Mouse (Mus musculus): ENCODE results near the gene Hemgn.

The Hemgn gene

GRCm38 (mm10) chr4:46413406-46413805 lies at the start of gene Hemgn:
TSS of gene Hemgn (minus strand) at chr4:46413506.
- DNase-seq (ENCODE audit: low spot score), result no peak

DNA sequence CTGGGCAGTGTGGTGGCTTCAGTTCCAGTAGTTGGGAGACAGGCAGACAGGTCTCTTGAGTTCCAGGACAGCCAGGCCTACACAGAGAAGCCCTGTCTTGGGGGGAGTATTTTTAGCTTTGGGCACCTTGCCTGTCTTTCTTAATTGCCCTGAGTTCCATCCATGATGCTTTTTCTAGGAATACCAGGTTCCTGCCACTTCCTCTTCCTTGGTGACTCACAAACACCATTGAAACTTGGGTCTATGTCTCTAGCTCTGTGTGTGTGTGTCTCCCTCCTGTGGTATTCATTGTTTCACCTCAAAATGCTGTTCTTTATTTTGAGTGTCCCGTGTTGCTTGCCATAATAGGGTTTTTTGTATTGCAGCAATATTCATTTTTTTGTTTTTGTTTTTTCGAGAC lies 45.1 kb upstream of the Hemgn start:
- DNase-seq (ENCODE audit: low spot score), result no peak

DNA sequence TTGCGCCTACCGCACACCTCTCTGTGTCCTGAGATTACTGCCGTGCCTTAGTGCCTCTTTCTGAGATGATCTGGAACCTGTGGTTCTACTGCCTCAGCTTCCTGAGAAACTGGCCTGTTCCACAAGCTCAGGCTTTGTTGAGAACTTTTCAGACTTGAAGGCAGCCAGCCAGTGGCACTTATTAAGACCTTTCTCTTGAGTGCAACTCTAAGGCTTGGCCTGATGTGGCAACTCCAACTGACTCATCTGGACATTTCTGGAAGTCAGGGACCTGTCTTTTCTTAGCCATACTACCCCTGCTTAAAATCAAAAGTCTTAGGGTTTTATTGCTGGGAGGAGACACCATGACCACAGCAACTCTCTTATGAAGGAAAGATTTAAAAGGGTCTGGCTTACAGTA lies 43.9 kb upstream of the Hemgn start:
- DNase-seq (ENCODE audit: low spot score), result no peak

DNA sequence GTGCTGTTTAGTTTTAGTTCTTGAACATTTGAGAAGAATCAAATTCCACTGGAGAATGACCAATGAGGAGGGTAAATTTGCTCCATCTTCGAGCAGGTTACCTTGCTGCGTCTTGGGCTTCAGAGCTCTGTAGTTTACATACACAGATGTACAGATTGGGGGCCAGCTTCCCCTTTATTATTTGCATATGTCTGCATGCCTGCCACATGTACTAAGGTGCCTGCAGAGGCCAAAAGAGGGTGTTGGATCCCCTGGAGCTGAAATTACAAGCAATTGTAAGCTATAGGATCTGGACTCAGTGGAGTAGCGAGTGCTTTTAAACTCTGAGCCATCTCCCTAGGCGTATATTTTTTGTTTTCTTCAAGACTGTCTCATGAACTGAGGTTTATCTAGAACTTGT lies 43.5 kb upstream of the Hemgn start:
- DNase-seq (ENCODE audit: low spot score), result no peak

GRCm38 (mm10) chr4:46454097-46454864 lies 41.0 kb upstream of the Hemgn start:
- no peak for DNase-seq (ENCODE audit: low spot score)

- DNase-seq (ENCODE audit: low spot score), result no peak
Observed at GRCm38 (mm10) chr4:46452855-46453719, 39.8 kb upstream of the Hemgn start.

GRCm38 (mm10) chr4:46452481-46452850 lies 39.2 kb upstream of the Hemgn start:
- DNase-seq (ENCODE audit: low spot score), result peak; percentile 64

DNA sequence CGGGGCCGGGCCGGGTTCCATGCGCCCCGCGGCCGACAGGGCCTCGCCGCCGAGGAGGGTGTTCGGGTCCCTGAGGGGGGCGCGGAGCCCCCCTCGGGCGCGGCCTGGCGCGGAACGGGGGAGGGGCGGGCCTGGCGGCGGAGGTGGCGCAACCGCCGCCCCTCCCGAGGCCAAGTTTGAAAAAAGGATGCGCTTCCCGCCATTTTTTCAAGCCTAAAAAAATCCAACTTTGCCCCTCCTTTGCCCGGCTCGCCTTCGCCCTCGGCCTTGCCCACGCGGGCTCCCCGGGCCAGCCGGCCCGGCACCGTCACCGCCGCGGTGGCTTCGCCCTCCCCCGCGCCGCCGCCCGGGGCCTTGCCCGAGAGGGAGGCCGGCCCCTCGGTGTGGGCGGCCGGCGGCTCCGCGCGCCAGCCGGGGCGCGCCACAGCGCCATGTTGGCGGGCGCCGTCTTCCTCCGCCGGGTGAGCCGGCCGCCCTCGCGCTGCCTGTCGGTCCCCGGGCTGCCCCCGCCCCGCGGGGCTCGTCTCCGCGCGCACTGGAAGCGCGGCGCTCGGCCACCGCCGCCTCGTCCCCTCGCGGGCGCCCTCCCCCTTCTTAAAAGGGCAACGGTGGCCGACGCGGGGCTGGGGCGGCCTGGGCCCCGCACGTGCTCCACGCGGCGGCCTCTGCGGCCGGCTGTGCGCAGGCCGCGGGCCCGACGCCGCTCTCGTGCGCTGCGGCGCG lies 38.6 kb upstream of the Hemgn start:
- DNase-seq (ENCODE audit: low spot score), result peak; percentile 72

- peak; percentile 55 for DNase-seq (ENCODE audit: low spot score)
Observed at GRCm38 (mm10) chr4:46451240-46451757, 38.0 kb upstream of the Hemgn start.

DNA sequence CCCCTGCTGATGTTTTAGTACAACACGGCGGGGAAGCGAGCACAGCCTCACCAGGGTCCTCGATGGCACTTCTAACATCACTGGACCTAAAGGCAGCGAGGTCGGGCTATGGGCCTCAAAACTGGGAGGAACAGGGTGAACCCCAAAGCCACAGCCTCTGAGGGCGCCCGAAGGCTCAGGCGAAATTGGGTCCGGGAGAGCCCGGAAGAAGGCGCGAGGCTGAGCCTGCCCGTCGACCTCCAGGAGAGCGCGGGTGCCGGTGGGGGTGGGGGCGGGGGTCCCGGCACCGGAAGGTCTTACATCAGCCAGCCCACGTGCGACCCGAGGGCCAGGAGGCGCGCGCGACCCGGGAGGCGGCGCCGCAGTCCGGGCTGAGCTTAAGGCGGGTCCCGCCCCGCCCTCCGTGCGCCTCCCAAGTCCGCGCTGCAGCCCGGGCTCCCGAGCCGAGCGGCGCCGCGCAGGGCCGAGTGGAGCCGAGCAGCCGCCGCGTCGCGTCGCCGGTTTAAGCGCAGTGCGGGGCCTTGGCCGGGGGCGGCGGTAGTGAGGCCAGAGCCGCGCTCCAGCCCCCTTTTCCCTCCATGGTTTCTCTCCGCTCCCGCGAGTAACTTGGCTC lies 37.3 kb upstream of the Hemgn start, which contains the start of gene Anp32b:
Gene Anp32b, plus strand, starts transcription at position 384 of the 613 bp plus-strand sequence.
- DNase-seq (ENCODE audit: low spot score), result peak; percentile 91

- no peak for DNase-seq (ENCODE audit: low spot score)
Observed at GRCm38 (mm10) chr4:46450020-46450518, 36.8 kb upstream of the Hemgn start.

DNA sequence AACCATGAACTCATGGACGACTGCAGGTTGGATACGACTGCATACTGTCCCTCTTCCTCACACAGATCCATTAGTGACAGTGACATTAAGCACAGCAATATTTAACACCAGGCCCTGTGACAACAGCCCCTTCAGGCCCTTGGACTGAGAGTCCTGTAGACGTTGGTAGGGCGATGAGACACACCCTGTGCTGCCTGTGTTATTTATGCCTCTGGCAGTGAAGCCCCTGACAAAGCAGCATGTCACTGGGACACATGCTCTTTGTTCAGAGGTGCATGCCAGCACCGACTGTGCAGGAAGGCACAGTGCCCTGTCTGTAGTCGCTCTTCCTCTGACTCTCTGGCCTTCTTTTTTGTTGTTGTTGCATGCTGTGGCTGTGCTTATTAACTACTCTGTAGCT lies 35.6 kb upstream of the Hemgn start:
- no peak for DNase-seq (ENCODE audit: low spot score)

- DNase-seq (ENCODE audit: low spot score), result no peak
Observed at GRCm38 (mm10) chr4:46447461-46447860, 34.2 kb upstream of the Hemgn start.

- no peak for DNase-seq (ENCODE audit: low spot score)
Observed at GRCm38 (mm10) chr4:46445237-46445945, 32.1 kb upstream of the Hemgn start.

- DNase-seq (ENCODE audit: low spot score), result peak; percentile 77
Observed at GRCm38 (mm10) chr4:46442501-46442900, 29.2 kb upstream of the Hemgn start.

DNA sequence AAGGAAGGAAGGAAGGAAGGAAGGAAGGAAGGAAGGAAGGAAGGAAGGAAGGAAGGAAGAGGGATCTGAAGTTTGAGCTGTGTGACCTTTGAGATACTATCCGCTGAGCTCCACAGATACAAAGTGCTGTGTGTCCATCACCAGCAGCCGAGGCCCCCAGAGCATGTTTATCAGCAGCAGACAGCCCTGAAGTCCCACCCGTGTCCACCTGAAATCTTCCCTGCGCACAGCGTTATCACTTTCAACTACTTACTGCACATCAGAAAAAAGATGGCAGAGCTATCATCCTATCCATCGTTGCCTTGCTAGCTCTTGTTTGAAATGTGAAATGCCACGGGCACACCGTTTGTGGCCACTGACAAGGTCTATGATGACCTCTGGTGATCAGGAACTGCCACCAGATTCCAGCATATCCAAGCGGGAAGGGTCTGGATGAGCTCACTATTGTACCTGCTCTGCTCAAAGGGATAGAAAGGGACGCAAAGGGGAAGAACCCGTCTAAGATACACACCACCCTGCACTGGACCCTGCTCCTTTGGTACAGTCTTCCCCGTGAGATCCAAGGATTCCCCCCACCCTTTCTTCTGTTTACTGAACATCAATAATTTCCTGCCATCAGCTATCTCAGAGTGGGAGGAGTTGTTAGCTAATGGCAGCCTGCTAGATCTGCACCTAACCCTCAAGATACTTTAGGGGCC lies 19.2 kb upstream of the Hemgn start:
- DNase-seq (ENCODE audit: low spot score), result no peak

GRCm38 (mm10) chr4:46428903-46429499 lies 15.7 kb upstream of the Hemgn start:
- no peak for DNase-seq (ENCODE audit: low spot score)

GRCm38 (mm10) chr4:46422625-46423024 lies 9.3 kb upstream of the Hemgn start:
- DNase-seq (ENCODE audit: low spot score), result no peak

GRCm38 (mm10) chr4:46418851-46419250 lies 5.5 kb upstream of the Hemgn start:
- no peak for DNase-seq (ENCODE audit: low spot score)

- DNase-seq (ENCODE audit: low spot score), result no peak
Observed at GRCm38 (mm10) chr4:46417491-46417890, 4.2 kb upstream of the Hemgn start.
